Mouse (Mus musculus): ENCODE data around the gene Amh.
"Not testable (repeated sequence)": the region's sequence is repeated elsewhere in the genome, so short reads cannot be mapped to it uniquely, and the experiment has no call there.

Amh gene

GRCm38 (mm10) chr10:80808099-80808984 is 3.3 kb downstream of the Amh start:
- no peak for DNase-seq (ENCODE audit: low spot score)

GRCm38 (mm10) chr10:80808985-80809632 is 4.1 kb downstream of the Amh start:
- no peak for DNase-seq (ENCODE audit: low spot score)

- DNase-seq (ENCODE audit: low spot score), result no peak
Observed at GRCm38 (mm10) chr10:80810084-80810483, 5.0 kb downstream of the Amh start.

DNA sequence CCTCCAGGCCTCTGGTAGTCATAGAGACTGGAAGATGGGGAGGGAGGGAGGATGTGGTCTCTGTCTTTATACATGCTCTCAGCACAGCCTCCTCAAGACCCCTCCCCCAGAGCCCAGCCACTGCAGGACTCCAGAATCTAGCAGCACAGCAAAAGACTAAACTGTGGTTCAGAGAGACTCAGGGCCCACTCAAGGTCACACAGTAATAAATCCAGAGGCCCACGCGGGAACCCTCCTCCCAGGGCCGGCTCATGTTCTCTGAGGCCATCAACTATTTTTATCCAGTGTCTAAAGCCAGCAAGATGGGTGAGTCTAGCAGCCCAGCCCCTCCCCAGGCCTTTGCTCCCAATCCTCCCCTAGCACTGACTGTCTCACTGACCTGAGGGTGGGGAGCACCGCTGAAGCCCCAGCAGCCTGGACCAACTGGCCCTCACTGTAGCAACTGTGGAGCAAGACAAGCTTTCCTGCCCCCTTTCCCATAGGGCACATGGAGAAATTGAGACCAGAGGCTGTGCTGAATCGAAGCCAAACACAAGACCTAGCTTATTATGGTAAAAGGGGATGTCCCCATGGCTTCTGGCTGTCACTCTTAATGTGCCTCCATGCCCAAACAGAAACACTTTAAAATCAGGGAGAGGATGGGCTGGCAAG is 7.5 kb downstream of the Amh start:
- no peak for DNase-seq (ENCODE audit: low spot score)

- DNase-seq (ENCODE audit: low spot score), result no peak
Observed at GRCm38 (mm10) chr10:80813366-80813765, 8.3 kb downstream of the Amh start, which contains the start of gene Jsrp1. Gene Jsrp1, minus strand, starts transcription at chr10:80813498.

- DNase-seq (ENCODE audit: low spot score), result no peak
Observed at GRCm38 (mm10) chr10:80814800-80815199, 9.8 kb downstream of the Amh start.

DNA sequence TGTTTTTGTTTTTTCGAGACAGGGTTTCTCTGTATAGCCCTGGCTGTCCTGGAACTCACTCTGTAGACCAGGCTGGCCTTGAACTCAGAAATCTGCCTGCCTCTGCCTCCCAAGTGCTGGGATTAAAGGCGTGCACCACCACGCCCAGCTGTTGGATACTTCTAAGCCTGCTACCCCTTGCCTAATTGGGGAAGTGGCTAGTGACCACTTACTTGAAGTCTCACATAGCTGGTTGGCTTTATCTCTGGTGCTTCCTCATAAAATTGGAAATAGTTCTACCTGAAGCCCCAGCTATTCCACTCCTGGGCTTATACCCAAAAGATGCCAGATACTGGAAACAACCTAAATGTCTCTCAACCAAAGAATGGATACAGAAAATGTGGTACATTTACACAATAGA is 11.3 kb downstream of the Amh start:
- DNase-seq (ENCODE audit: low spot score), result not testable (repeated sequence)

DNA sequence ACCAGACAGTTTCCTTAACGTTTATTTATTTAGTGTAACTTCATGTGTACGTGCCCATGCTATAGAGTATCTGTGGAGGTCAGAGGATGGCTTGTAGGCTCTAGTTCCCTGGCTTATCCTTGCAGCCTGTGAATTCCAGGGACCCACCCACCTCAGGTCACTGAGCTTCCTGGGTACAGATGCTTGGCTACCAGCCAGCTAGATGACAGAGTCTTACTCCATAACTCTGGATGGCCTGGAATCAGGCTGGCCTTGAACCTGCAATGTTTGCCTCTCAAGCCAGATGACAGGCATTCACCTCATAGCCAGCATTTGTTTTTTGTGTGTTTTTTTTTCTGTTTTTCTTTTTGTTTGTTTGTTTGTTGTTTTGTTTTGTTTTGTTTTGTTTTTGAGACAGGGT is 12.1 kb downstream of the Amh start:
- no peak for DNase-seq (ENCODE audit: low spot score)

DNA sequence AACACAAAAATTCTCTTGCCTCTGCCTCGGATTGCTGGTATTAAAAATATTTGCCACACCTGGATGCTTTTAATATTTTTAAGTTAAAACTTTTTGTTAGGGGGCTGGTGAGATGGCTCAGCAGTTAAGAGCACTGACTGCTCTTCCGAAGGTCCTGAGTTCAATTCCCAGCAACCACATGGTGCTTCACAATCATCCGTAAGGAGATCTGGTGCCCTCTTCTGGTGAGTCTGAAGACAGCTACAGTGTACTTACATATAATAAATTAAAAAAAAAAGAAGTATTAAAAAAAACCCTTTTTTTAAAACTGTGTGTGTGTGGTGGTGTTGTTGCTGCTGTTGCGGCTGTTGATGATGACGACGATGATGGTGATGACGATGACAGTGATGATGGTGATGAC is 12.9 kb downstream of the Amh start:
- not testable (repeated sequence) for DNase-seq (ENCODE audit: low spot score)

GRCm38 (mm10) chr10:80818599-80819281 is 13.7 kb downstream of the Amh start:
- no peak for DNase-seq (ENCODE audit: low spot score)

DNA sequence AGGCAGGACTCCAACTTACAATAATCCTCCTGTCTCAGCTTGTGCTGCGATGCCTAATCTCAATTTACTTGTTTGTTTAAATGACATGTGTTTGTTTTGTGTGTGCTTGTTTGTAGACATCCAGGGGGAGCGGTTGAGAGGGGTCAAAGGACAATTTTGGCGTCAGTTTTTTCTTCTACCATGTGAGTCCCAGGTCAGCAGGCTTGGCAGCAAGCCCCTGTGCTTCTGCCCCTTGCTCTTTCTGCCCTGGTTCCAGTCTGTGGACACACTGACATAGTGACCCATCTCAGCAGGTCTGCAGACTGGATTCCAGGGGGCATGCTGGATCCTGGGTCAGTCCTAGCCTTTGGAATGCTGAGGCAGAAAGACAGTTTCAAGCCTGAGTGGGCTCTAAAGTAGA is 14.4 kb downstream of the Amh start:
- DNase-seq (ENCODE audit: low spot score), result no peak

GRCm38 (mm10) chr10:80821991-80822390 is 16.9 kb downstream of the Amh start:
- no peak for DNase-seq (ENCODE audit: low spot score)

GRCm38 (mm10) chr10:80822528-80822927 is 17.5 kb downstream of the Amh start:
- no peak for DNase-seq (ENCODE audit: low spot score)

- DNase-seq (ENCODE audit: low spot score), result no peak
Observed at GRCm38 (mm10) chr10:80823316-80823715, 18.3 kb downstream of the Amh start.

- DNase-seq (ENCODE audit: low spot score), result no peak
Observed at GRCm38 (mm10) chr10:80823847-80824643, 19.0 kb downstream of the Amh start.

- no peak for DNase-seq (ENCODE audit: low spot score)
Observed at GRCm38 (mm10) chr10:80824827-80825226, 19.8 kb downstream of the Amh start.

- DNase-seq (ENCODE audit: low spot score), result peak; percentile 92
Observed at GRCm38 (mm10) chr10:80826151-80827062, 21.4 kb downstream of the Amh start, which contains the start of gene Oaz1. Gene Oaz1, plus strand, starts transcription at chr10:80826656.

DNA sequence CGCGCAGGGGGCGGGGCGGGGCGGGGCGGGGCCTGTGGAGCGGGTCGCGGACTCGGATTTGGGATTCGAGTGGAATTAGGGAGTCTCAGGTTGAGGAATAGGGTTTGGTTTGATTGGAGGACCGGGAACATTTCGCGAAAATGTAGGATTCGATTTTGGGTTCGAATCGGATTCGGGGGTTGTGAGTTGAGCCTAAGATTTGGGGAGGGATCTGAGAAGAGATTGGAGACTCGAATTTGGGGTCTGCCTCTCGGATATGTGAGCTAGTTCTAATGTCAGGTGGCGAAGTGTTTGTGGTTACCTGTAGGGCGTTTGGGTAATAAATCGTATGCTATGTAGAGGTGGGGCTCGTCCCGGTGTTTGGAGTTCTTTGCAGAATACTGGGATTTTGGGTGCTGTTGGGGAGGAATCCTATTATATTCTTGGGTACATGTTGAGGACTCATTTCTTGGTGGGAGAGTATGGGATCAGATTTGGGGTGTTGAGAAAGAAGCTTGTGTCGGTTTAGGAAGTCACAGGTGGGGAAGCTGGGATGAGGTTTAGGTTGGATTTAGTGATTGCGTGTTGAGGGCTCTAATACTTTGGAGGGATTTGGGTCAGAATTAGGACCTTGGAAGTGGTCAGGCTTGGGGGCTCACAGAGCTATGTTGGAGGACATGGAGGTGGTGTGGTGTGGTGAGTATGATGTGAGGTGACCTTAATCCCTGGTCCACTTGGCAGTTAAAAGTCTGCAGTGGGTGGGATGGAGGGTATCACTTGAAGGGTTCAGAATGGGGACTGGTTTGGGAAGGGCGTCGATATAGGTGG is 22.2 kb downstream of the Amh start:
- DNase-seq (ENCODE audit: low spot score), result no peak

GRCm38 (mm10) chr10:80827870-80828420 is 22.9 kb downstream of the Amh start:
- DNase-seq (ENCODE audit: low spot score), result no peak
